Mouse (Mus musculus) megakaryocyte, embryonic 14.5 days (primary cell): Measurements from ENCODE around the gene Pkig.

ENCODE experiments used
- FLI1 ChIP-seq: IDR thresholded peaks from 2 replicates; pipeline ENCODE4 v1.6.1; 2012; ENCODE audit warnings: low read length, inconsistent platforms, mixed read lengths
- GATA1 ChIP-seq: IDR thresholded peaks from 3 replicates; pipeline ENCODE4 v1.6.1; 2012; ENCODE audit warnings: mixed read lengths, low read length, inconsistent platforms, borderline replicate concordance

- no peak for TF ChIP-seq GATA1
- no peak for TF ChIP-seq FLI1
Observed at GRCm38 (mm10) chr2:163676745-163677144, 18.6 kb downstream of the Pkig start.
